Comparison of ENCODE assay signal across 27 mouse cellular contexts in genomic region chr3:68383672-68384071, GRCm38 (mm10).
DNase-seq lines count a peak whose midpoint lies in the region; ATAC-seq lines count a peak whose summit lies in the region.
"Had no signal": no experiment of that assay in that cellular context is flagged by ENCODE, and none has a peak within 500 bp of the region (broad histone marks: within the 10 kb centered on the region; RNA-seq: fewer than 3 reads in every experiment).

No protein-coding gene starts in this region.

- no peak overlapping the region for H3K4me3 ChIP-seq in hindbrain, embryonic 11.5 days (ENCODE audit: low read depth, low read length)
- H3K4me3 ChIP-seq in hindbrain, embryonic 14.5 days (replicated peaks; ENCODE audit: low read length) = no peak overlapping the region
- no peak overlapping the region for H3K4me3 ChIP-seq in midbrain, embryonic 14.5 days (replicated peaks; ENCODE audit: low read depth, low read length)
- H3K4me3 ChIP-seq in midbrain, embryonic 16.5 days (ENCODE audit: low read depth, low read length) = no peak overlapping the region
- H3K4me3 ChIP-seq: embryonic facial prominence, embryonic 12.5 days; gastrocnemius, adult 2 months; limb, embryonic 12.5 days; neural tube, embryonic 13.5 days had no signal

- H3K36me3 ChIP-seq in hindbrain, embryonic 11.5 days (ENCODE audit: control insufficient read depth, insufficient read depth, low read length) = no peaks in the 10 kb centered on the region
- H3K36me3 ChIP-seq in hindbrain, embryonic 14.5 days (replicated peaks; ENCODE audit: control insufficient read depth, insufficient read depth) = no peaks in the 10 kb centered on the region
- no peaks in the 10 kb centered on the region for H3K36me3 ChIP-seq in midbrain, embryonic 14.5 days (ENCODE audit: control insufficient read depth, insufficient read depth, low read length)
- no peaks in the 10 kb centered on the region for H3K36me3 ChIP-seq in midbrain, embryonic 16.5 days (ENCODE audit: control insufficient read depth, insufficient read depth, low read length)
- H3K36me3 ChIP-seq: embryonic facial prominence, embryonic 12.5 days; limb, embryonic 12.5 days; neural tube, embryonic 13.5 days had no signal

- DNase-seq in hindbrain, embryonic 11.5 days (ENCODE audit: low spot score) = peak; percentile 17
- DNase-seq in hindbrain, embryonic 14.5 days (ENCODE audit: low spot score) = no peak
- DNase-seq in kidney, adult 9 months = peak; percentile 28
- DNase-seq in kidney, adult 18-20 months = no peak
- peak; percentile 39 for DNase-seq in midbrain, embryonic 14.5 days
- DNase-seq in right cerebral cortex, postnatal 4 days = no peak
- DNase-seq: adrenal gland, postnatal 14 days; embryo, embryonic 11 days; gastrocnemius, adult 2 months; gastrocnemius, postnatal 36 days; heart, adult 18-20 months; heart, postnatal 4 days; kidney, adult 8-10 months; kidney, postnatal 10 days; layer of hippocampus, adult 9-11 months; liver, postnatal 0 days; lung, postnatal 36 days; right cerebral cortex, postnatal 25 days; spleen, adult 18-20 months; thymus, postnatal 14 days had no signal

- H3K9ac ChIP-seq in hindbrain, embryonic 11.5 days (ENCODE audit: low read depth, low read length) = no peak overlapping the region
- H3K9ac ChIP-seq in hindbrain, embryonic 14.5 days = no peak overlapping the region
- H3K9ac ChIP-seq in midbrain, embryonic 14.5 days (replicated peaks; ENCODE audit: low read length) = no peak overlapping the region
- H3K9ac ChIP-seq in midbrain, embryonic 16.5 days (ENCODE audit: low read depth, low read length) = no peak overlapping the region
- H3K9ac ChIP-seq: embryonic facial prominence, embryonic 12.5 days; limb, embryonic 12.5 days; liver, postnatal 0 days; neural tube, embryonic 13.5 days had no signal

- peak; percentile 60; the same call in 1 of the 2 replicates for ATAC-seq in hindbrain, embryonic 11.5 days (ENCODE audit: low FRiP score)
- no peak for ATAC-seq in hindbrain, embryonic 14.5 days (ENCODE audit: low FRiP score)
- no peak for ATAC-seq in midbrain, embryonic 14.5 days (ENCODE audit: low FRiP score, low TSS enrichment)
- ATAC-seq in midbrain, embryonic 16.5 days = no peak
- ATAC-seq: CD4-positive, CD25-positive, alpha-beta regulatory T cell, adult 4 months; forebrain, embryonic 16.5 days; liver, postnatal 0 days had no signal

- no peak overlapping the region for H3K27ac ChIP-seq in hindbrain, embryonic 11.5 days (ENCODE audit: low read depth, low read length)
- H3K27ac ChIP-seq in hindbrain, embryonic 14.5 days = no peak overlapping the region
- H3K27ac ChIP-seq in midbrain, embryonic 14.5 days (replicated peaks; ENCODE audit: low read depth, low read length) = no peak overlapping the region
- H3K27ac ChIP-seq in midbrain, embryonic 16.5 days (ENCODE audit: low read length) = no peak overlapping the region
- H3K27ac ChIP-seq: embryonic facial prominence, embryonic 12.5 days; gastrocnemius, adult 2 months; limb, embryonic 12.5 days; neural tube, embryonic 13.5 days had no signal

- H3K9me3 ChIP-seq in hindbrain, embryonic 11.5 days (ENCODE audit: control insufficient read depth, low read length) = no peaks in the 10 kb centered on the region
- no peaks in the 10 kb centered on the region for H3K9me3 ChIP-seq in hindbrain, embryonic 14.5 days (ENCODE audit: control insufficient read depth, low read length)
- H3K9me3 ChIP-seq in midbrain, embryonic 14.5 days (ENCODE audit: control insufficient read depth, low read length) = no peaks in the 10 kb centered on the region
- H3K9me3 ChIP-seq in midbrain, embryonic 16.5 days (replicated peaks; ENCODE audit: control insufficient read depth, low read length, poor library complexity, severe bottlenecking) = no peaks in the 10 kb centered on the region
- H3K9me3 ChIP-seq: embryonic facial prominence, embryonic 12.5 days; limb, embryonic 12.5 days; neural tube, embryonic 13.5 days had no signal

- H3K4me2 ChIP-seq in hindbrain, embryonic 11.5 days (replicated peaks; ENCODE audit: low read depth, low read length) = no peak overlapping the region
- H3K4me2 ChIP-seq in hindbrain, embryonic 14.5 days (replicated peaks) = no peak overlapping the region
- H3K4me2 ChIP-seq in midbrain, embryonic 14.5 days (ENCODE audit: low read length) = no peak overlapping the region
- no peak overlapping the region for H3K4me2 ChIP-seq in midbrain, embryonic 16.5 days (ENCODE audit: low read length)
- H3K4me2 ChIP-seq: embryonic facial prominence, embryonic 12.5 days; heart, embryonic 11.5 days; limb, embryonic 12.5 days; neural tube, embryonic 13.5 days had no signal

- no peaks in the 10 kb centered on the region for H3K4me1 ChIP-seq in hindbrain, embryonic 11.5 days (replicated peaks; ENCODE audit: control insufficient read depth, insufficient read depth, low read length)
- no peaks in the 10 kb centered on the region for H3K4me1 ChIP-seq in hindbrain, embryonic 14.5 days (replicated peaks; ENCODE audit: control insufficient read depth, insufficient read depth, low read length)
- 0 out of 2 replicates have a peak, but pooled peaks cover 10% of the 10 kb centered on the region for H3K4me1 ChIP-seq in midbrain, embryonic 14.5 days (ENCODE audit: control insufficient read depth, insufficient read depth, low read length)
- H3K4me1 ChIP-seq in midbrain, embryonic 16.5 days (ENCODE audit: control insufficient read depth, insufficient read depth, low read length) = no peaks in the 10 kb centered on the region; the same call in 1 of the 2 replicates
- H3K4me1 ChIP-seq: embryonic facial prominence, embryonic 12.5 days had no signal

- H3K27me3 ChIP-seq in hindbrain, embryonic 11.5 days (ENCODE audit: control insufficient read depth, insufficient read depth, low read length) = no peaks in the 10 kb centered on the region
- no peaks in the 10 kb centered on the region for H3K27me3 ChIP-seq in hindbrain, embryonic 14.5 days (ENCODE audit: control insufficient read depth, insufficient read depth, low read length)
- no peaks in the 10 kb centered on the region for H3K27me3 ChIP-seq in midbrain, embryonic 14.5 days (ENCODE audit: control insufficient read depth, insufficient read depth, low read length)
- no peaks in the 10 kb centered on the region for H3K27me3 ChIP-seq in midbrain, embryonic 16.5 days (ENCODE audit: control insufficient read depth, insufficient read depth, low read depth, low read length)
- H3K27me3 ChIP-seq: embryonic facial prominence, embryonic 12.5 days; neural tube, embryonic 13.5 days had no signal

Comparison
In these comparisons a context has a peak if more than half of its experiments do, and no peak if none do; other contexts are left out.
1. DNase-seq: peak in hindbrain, embryonic 11.5 days (single experiment), kidney, adult 9 months (single experiment) and midbrain, embryonic 14.5 days (single experiment); none in hindbrain, embryonic 14.5 days (single experiment), kidney, adult 18-20 months (single experiment) and right cerebral cortex, postnatal 4 days (single experiment).